Mouse (Mus musculus): Measurements from ENCODE around the gene Btbd9. TPM values are rescaled to one million over a fixed set of nuclear protein-coding genes. Genes with fewer than 3 reads are reported as not detected.
"Not testable (repeated sequence)": the region's sequence is repeated elsewhere in the genome, so short reads cannot be mapped to it uniquely, and the experiment has no call there.

Gene Btbd9
- total RNA-seq, 2 experiments from 2014 or later: 100 to 101 TPM

DNA sequence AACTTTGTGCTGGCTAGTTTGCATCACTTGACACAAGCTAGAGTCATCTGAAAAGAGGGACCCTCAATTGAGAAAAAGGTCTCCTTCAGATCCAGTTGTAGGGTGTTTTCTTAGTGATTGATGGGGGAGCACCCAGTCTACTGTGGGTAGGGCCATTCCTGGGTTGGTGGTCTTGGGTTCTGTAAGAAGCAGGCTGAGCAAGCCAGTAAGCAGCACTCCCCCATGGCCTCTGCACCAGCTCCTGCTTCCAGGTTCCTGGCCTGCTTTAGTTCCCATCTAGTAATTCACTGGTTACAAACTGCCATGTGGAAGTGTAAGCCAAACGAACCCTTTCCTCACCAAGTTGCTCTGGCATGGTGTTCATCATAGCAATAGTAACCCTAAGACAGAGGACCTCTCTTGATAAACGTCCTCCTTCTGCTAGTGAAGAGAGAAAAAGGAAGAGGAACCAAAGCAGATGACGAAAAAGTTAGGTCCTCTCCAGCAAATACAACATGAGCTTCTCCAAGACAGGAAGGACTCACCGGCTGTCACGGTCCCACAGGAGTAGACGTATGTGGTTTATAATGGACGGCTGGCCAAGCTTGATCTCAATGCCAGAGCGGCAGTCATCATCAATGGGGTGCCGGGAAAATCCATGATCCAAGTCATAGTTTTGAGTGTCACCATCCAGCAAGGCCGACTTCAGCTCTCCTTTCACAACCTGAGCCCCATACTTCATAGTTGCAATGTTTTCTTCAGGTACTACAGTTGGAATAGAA is 59.5 kb downstream of the Btbd9 start:
- DNase-seq (ENCODE audit: low spot score in 2 of 2): no peak

GRCm38 (mm10) chr17:30515401-30515800 is 60.9 kb downstream of the Btbd9 start:
- DNase-seq (ENCODE audit: low spot score in 2 of 2): no peak

DNA sequence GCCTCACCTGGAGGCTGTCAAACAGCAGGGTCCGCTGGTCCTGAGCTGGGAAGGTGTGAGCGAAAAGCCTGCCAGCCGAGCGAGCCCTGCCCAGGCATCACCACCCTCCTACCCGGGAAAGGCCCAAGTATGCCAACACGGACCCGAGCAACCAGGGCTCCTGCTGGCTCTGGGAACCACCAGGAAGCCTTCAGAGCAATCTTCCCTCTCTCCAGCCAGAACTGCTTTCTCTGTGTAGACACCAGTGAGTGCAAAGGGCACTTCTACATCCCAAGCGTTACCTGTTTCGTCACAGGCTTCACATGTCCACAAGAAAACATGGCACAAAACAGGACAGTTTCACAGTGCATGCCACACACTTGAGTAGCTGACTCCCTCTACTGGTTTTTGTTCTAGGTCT is 63.3 kb downstream of the Btbd9 start:
- DNase-seq (ENCODE audit: low spot score in 2 of 2): no peak

- no peak for DNase-seq (ENCODE audit: low spot score in 2 of 2)
Observed at GRCm38 (mm10) chr17:30512531-30512930, 63.8 kb downstream of the Btbd9 start.

DNA sequence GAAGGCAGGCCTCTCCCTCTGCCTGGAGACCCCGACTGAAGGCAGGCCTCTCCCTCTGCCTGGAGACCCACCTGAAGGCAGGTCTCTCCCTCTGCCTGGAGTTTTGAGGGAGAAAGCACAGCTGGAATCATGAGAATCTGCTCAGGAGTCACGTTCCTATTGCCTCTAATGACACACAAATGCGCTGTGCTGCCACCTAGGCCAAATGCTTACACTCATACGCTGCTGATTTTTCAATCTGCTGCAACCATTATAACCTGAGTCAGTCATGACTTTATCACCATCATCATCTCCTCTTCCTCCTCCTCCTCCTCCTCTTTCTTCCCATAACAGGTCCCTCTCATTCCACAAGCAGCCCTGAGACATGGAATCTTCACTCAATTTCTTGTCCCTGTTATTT is 64.3 kb downstream of the Btbd9 start:
- DNase-seq (ENCODE audit: low spot score in 2 of 2): no peak

DNA sequence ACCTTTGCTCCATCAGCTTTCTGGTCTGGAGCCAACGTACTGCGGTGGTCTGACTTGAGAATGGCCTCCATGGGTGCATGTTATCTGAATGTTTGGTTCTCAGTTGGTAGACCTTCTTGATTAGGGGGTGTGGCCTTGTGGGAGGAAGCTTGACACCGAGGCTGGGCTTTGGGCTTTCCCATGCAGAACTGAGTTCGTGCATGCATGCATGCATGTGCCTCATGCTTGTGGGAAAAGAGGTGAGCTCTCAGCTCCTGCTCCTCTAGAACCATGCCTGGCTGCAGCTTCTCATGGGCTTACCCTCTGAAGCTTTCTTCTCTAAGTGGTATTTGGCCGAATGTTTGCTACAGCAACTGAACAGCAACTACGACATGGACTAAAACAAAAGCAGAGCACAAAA is 64.9 kb downstream of the Btbd9 start:
- no peak for DNase-seq (ENCODE audit: low spot score in 2 of 2)

DNA sequence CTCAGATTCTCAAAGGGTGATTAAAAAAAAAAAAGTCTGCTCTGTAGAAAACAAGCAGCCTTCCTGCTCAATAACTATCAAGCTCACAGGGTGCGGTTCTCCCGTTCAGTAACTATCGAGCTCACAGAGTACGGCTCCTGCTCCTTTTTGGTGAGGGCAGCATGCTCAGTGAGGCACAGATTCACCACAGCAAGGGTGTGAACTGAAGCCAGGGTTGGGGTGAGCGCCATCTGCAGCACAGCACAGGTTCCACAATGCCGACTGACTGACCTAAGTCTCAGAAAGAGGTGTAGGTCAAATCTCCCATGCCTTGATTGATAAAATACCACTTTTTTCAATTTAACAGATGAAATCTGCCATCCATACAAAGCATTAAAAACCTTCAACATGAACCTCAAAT is 66.1 kb downstream of the Btbd9 start:
- no peak for DNase-seq (ENCODE audit: low spot score in 2 of 2)

DNA sequence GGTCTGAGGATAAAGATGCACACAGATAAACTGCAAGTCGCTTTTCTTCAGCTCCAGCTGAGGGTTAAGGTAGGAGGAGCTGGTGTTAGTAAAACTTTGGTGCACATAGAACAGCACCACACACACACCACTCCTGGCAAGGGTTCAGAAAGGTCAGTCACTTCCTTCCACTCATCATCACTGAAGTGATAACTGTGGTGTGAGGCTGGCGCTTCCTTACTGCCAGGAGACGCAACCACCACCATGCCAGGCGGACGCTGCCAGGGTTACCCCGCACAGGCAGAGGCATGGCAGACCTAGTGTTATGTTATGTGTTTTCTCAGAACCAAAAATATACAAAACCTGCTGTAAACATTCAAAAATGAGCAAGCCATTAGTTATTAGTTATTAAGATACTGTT is 66.6 kb downstream of the Btbd9 start:
- no peak for DNase-seq (ENCODE audit: low spot score in 2 of 2)

GRCm38 (mm10) chr17:30507636-30508576 is 68.4 kb downstream of the Btbd9 start:
- no peak for DNase-seq (ENCODE audit: low spot score in 2 of 2)

DNA sequence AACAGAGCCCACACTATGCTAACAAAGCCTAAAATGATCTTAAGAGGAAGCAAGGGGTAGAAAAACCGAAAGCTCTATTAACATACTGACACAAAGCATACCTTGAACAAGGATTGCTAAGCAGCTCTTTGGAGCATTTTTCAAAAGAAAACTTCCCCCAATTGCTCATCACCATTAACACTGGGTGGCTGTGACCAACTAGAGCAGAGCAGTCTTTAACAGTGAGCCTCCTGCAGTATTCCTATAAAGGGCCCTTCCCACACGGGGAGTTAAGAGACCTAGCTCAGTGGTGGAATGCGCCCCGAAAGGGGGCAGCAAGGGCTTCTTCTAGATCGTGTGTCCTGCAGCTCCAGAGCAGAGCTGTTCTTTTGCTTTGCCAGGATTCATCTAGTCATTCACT is 69.4 kb downstream of the Btbd9 start:
- DNase-seq (ENCODE audit: low spot score in 2 of 2): no peak

DNA sequence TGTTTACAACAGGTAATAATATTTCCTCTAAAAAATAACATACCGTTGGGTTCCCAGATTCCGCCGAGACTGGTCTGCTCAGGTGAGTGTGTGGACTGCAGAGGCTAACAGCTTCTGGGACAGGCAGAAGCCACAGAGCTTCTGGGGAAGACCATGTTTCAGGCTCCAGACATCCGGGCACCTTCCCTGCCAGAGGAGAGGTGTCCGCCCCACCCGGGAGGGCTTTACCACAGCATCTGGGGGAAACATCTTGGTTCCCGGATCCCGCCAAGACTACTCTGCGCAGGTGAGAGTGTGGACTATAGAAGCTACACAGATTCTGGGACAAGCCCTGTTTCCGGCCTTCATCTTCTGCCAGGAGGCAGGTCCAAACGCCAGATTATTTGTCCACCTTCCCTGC is 76.7 kb downstream of the Btbd9 start:
- DNase-seq (ENCODE audit: low spot score in 2 of 2): not testable (repeated sequence)

DNA sequence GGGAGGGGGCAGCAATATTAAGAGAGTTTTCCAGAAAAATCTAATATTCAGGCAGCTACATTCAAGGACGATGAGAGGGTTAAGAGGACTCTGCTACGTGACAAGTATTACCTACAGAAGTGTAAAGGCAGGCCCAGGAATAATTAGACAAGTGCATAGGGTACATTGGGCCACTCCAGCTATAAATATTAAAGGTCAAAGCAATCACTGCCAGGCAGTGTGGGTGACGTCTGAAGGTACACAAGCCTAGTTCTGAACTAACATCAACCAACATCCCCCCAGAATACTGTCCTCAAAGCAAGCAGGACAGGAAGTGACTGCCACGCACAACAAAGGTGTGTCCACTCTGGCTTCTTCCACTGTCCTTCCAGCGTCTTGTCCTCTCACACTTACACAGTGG is 77.5 kb downstream of the Btbd9 start:
- DNase-seq (ENCODE audit: low spot score in 2 of 2): no peak

GRCm38 (mm10) chr17:30498376-30498719 is 77.9 kb downstream of the Btbd9 start:
- no peak for DNase-seq (ENCODE audit: low spot score in 2 of 2)

GRCm38 (mm10) chr17:30497525-30498375 is 78.5 kb downstream of the Btbd9 start:
- DNase-seq (ENCODE audit: low spot score in 2 of 2): peak; percentile 40 to 66

DNA sequence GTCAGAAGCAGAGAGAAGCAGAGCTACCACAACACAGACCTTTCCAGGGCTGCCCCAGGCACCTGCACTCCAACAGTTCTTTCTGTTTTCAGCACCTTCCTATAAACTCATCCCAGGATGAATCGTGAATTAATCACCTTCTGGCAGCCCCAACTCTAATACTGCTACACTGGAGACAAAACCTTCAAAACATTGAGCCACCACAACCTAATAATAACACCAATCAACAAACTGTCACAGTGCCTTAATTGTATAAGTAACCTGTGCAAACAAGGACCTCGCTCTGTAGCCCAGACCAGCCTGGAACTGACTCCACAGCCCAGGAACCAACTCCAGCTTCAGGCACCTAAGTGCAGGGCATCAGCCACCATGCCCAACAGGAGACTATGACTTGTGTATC is 80.7 kb downstream of the Btbd9 start:
- DNase-seq (ENCODE audit: low spot score in 2 of 2): no peak

DNA sequence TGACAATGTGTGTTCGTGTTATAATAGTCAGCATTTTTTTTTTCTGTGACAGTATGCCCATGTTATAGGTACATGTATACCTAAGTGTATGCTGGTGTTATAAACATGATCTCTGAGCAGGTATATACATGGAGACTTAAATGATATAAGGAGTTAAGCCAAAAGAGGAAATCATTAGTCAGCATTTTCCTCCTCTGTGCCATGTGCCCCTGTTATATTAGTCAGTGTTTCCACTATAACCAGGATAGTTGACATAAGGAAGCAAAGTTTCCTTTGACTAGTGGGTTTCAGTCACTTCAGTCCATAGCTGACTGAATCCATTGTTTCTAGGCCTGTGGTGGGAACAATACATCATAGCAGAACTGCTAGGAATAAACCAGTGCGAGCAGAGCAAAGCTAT is 81.1 kb downstream of the Btbd9 start:
- DNase-seq (ENCODE audit: low spot score in 2 of 2): no peak

DNA sequence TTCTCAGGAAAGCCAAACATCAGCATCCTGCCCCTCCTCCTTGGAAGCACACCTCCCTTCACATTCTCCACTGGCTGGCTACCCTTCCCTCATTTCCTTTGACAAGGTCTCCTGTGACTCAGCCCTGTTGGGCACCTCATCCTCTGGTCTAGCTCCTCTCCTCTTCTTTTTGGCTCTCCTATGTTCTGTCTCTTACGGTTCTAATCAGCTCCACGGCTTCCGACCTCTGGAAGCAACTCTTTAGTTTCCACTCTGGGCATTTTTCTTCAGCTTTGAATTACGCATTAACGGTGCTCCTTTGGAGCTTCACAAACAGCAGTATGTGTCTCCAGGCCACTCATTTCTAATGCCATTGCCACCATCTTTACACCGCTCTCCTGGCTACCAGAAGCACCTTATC is 82.8 kb downstream of the Btbd9 start:
- DNase-seq (ENCODE audit: low spot score in 2 of 2): no peak

DNA sequence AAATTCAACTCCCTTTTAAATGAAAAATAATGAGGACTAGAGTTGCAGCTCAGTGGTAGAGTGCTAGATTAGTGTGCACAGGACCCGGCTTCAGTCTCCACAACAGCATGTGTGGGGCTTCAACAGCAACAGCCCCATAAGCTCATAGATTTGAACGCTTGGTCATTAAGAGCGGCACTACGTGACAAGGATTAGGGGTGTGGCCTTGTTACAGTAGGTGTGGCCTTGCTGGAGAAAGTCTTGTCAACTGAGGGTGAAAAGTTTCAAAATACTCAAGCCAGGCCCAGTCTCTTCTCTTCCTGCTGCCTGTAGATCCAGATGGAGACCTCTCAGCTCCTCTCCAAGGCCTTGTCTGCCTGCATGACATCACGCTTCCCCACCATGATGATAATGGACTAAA is 84.1 kb downstream of the Btbd9 start:
- no peak for DNase-seq (ENCODE audit: low spot score in 2 of 2)

- DNase-seq (ENCODE audit: low spot score in 2 of 2): no peak
Observed at GRCm38 (mm10) chr17:30491601-30492000, 84.7 kb downstream of the Btbd9 start.

DNA sequence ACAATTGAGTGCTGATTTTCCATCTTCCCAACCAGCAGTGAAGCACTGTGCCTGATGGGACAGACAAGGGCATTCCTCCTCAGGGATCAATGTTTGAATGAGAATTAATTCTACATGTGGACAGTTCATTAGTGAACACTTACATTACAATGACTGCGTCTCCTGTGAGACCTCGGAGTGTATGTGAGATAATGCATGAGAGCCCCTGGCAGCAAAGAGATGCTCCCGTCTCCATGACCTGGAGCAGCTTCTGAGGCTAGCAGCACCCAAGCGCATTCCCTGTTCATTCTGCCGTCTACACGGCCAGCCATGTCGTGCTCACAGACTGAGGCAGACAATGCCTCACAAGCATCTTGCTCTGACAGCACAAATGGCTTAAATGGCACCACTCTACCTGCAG is 85.7 kb downstream of the Btbd9 start:
- DNase-seq (ENCODE audit: low spot score in 2 of 2): no peak

GRCm38 (mm10) chr17:30490086-30490485 is 86.2 kb downstream of the Btbd9 start:
- DNase-seq (ENCODE audit: low spot score in 2 of 2): no peak

DNA sequence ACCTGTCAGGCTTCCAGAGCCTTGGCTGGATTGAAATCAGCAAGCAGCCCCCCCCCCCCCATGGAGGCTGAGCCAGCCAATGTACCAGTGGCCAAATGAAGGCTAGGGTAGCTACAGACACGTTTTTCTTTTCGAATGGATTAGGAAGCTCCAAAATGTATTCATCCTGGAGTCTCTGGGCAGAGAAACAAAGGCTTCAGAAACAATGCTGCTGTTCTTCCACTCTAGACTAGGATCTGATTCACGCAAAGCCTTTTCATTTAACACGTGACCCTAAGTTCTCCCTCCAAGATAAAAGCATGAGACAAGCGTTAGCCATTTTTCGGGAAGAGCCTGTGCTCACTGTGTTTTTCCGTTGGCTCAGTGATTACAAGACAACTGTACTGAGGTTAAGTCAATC is 86.7 kb downstream of the Btbd9 start:
- DNase-seq (ENCODE audit: low spot score in 2 of 2): no peak

Data from left cerebral cortex, adult 18-20 months (tissue).